10 mouse cellular contexts compared by ENCODE assay signal in genomic region chr15:6278606-6279468, GRCm38 (mm10). TPM values are rescaled to one million over a fixed set of nuclear protein-coding genes. Genes with fewer than 3 reads are reported as not detected.
DNase-seq lines count a peak whose midpoint lies in the region; ATAC-seq lines count a peak whose summit lies in the region.
"Had no signal": no experiment of that assay in that cellular context is flagged by ENCODE, and none has a peak within 500 bp of the region (broad histone marks: within the 10 kb centered on the region; RNA-seq: fewer than 3 reads in every experiment).

No protein-coding gene starts in this region.

- H3K27ac ChIP-seq in kidney, embryonic 14.5 days (ENCODE audit: low read depth, low read length) = no peak overlapping the region
- H3K27ac ChIP-seq in embryonic facial prominence, embryonic 13.5 days = peak overlapping the region; percentile 55
- H3K27ac ChIP-seq in heart, embryonic 16.5 days (ENCODE audit: low read length) = peak overlapping the region; percentile 23
- peak overlapping the region; percentile 60 for H3K27ac ChIP-seq in macrophage
- no peak overlapping the region for H3K27ac ChIP-seq in forebrain, embryonic 13.5 days

- H3K36me3 ChIP-seq in kidney, embryonic 14.5 days (ENCODE audit: control insufficient read depth, insufficient read depth, low read length) = no peaks in the 10 kb centered on the region
- H3K36me3 ChIP-seq in embryonic facial prominence, embryonic 13.5 days = no peaks in the 10 kb centered on the region
- no peaks in the 10 kb centered on the region for H3K36me3 ChIP-seq in heart, embryonic 16.5 days (ENCODE audit: control insufficient read depth, insufficient read depth)
- no peaks in the 10 kb centered on the region for H3K36me3 ChIP-seq in macrophage (ENCODE audit: inconsistent target)
- no peaks in the 10 kb centered on the region for H3K36me3 ChIP-seq in forebrain, embryonic 13.5 days (ENCODE audit: poor library complexity, severe bottlenecking)

- no peaks in the 10 kb centered on the region for H3K27me3 ChIP-seq in kidney, embryonic 14.5 days (ENCODE audit: control insufficient read depth, insufficient read depth, low read length)
- H3K27me3 ChIP-seq in embryonic facial prominence, embryonic 13.5 days = no peaks in the 10 kb centered on the region
- no peaks in the 10 kb centered on the region for H3K27me3 ChIP-seq in heart, embryonic 16.5 days (ENCODE audit: control insufficient read depth, insufficient read depth, low read length)
- H3K27me3 ChIP-seq in forebrain, embryonic 13.5 days = no peaks in the 10 kb centered on the region

- no peak overlapping the region for H3K4me3 ChIP-seq in kidney, embryonic 14.5 days (ENCODE audit: low read length)
- no peak overlapping the region for H3K4me3 ChIP-seq in embryonic facial prominence, embryonic 13.5 days
- no peak overlapping the region for H3K4me3 ChIP-seq in heart, embryonic 16.5 days (ENCODE audit: low read length)
- no peak overlapping the region for H3K4me3 ChIP-seq in macrophage (ENCODE audit: inconsistent target)
- no peak overlapping the region for H3K4me3 ChIP-seq in forebrain, embryonic 13.5 days

- H3K9ac ChIP-seq in kidney, embryonic 14.5 days (ENCODE audit: low read depth, low read length) = no peak overlapping the region
- no peak overlapping the region for H3K9ac ChIP-seq in embryonic facial prominence, embryonic 13.5 days
- H3K9ac ChIP-seq in heart, embryonic 16.5 days (ENCODE audit: low read length) = no peak overlapping the region
- H3K9ac ChIP-seq in forebrain, embryonic 13.5 days = no peak overlapping the region
- H3K9ac ChIP-seq: forebrain, postnatal 0 days had no signal

- 46% methylated on average over 11 of the region's 11 CpGs for WGBS in kidney, embryonic 14.5 days
- WGBS in embryonic facial prominence, embryonic 13.5 days = 56% methylated on average over 11 of the region's 11 CpGs
- 43% methylated on average over 11 of the region's 11 CpGs for whole genome bisulfite sequencing in heart, embryonic 16.5 days
- 70% methylated on average over 7 of the region's 11 CpGs for WGBS in macrophage (ENCODE audit: missing documents)
- WGBS in forebrain, embryonic 13.5 days = 77% methylated on average over 11 of the region's 11 CpGs

- DNase-seq in kidney, postnatal 25 days = no peak
- no peak for DNase-seq in layer of hippocampus, adult 11-12 months (ENCODE audit: low spot score)
- no peak for DNase-seq in adrenal gland, postnatal 10 days
- DNase-seq: forebrain, postnatal 0 days; thymus, adult 18-20 months had no signal

- H3K4me2 ChIP-seq in kidney, embryonic 14.5 days (replicated peaks; ENCODE audit: low read depth, low read length) = no peak overlapping the region
- no peak overlapping the region for H3K4me2 ChIP-seq in embryonic facial prominence, embryonic 13.5 days
- H3K4me2 ChIP-seq in heart, embryonic 16.5 days (ENCODE audit: low read depth, low read length) = no peak overlapping the region
- H3K4me2 ChIP-seq in forebrain, embryonic 13.5 days = no peak overlapping the region

- no peaks in the 10 kb centered on the region for H3K79me2 ChIP-seq in macrophage (ENCODE audit: inconsistent target)

- peak; percentile 24; the same call in 1 of the 2 replicates for ATAC-seq in kidney, embryonic 14.5 days (ENCODE audit: low FRiP score, low TSS enrichment)
- ATAC-seq in embryonic facial prominence, embryonic 13.5 days (ENCODE audit: insufficient number of reproducible peaks, insufficient read depth, low FRiP score, low TSS enrichment, low read depth) = no peak
- ATAC-seq in heart, embryonic 16.5 days (replicated peaks; ENCODE audit: extremely low read depth, insufficient read depth, low FRiP score) = 0 out of 2 replicates have a peak, but pooled peaks have one; percentile 28
- ATAC-seq in forebrain, embryonic 13.5 days = no peak
- ATAC-seq: forebrain, postnatal 0 days had no signal

- H3K4me1 ChIP-seq in kidney, embryonic 14.5 days (ENCODE audit: control insufficient read depth, insufficient read depth, low read length) = peaks cover 9% of the 10 kb centered on the region; the same call in 1 of the 2 replicates
- H3K4me1 ChIP-seq in embryonic facial prominence, embryonic 13.5 days = peaks cover 27% of the 10 kb centered on the region
- H3K4me1 ChIP-seq in heart, embryonic 16.5 days (ENCODE audit: control insufficient read depth, insufficient read depth, low read length) = no peaks in the 10 kb centered on the region
- H3K4me1 ChIP-seq in forebrain, embryonic 13.5 days = no peaks in the 10 kb centered on the region

- no peaks in the 10 kb centered on the region for H3K9me3 ChIP-seq in kidney, embryonic 14.5 days (ENCODE audit: control insufficient read depth, low read length)
- H3K9me3 ChIP-seq in embryonic facial prominence, embryonic 13.5 days = no peaks in the 10 kb centered on the region
- no peaks in the 10 kb centered on the region for H3K9me3 ChIP-seq in heart, embryonic 16.5 days (replicated peaks; ENCODE audit: control insufficient read depth, low read length)
- H3K9me3 ChIP-seq in forebrain, embryonic 13.5 days (replicated peaks) = no peaks in the 10 kb centered on the region

RNA-seq across cellular contexts. Expression of gene Dab2, which starts 20.8 kb away (rescaled TPM):
- 35.0 and 64.2 TPM in 2 replicates for polyA plus RNA-seq in kidney, embryonic 14.5 days (2014; fragmentation: Nextera tagmentation; extraction: Ambion mirVana)
- 72.6 and 81.8 TPM in 2 replicates for polyA plus RNA-seq in embryonic facial prominence, embryonic 13.5 days (2015; fragmentation: Nextera tagmentation; extraction: Ambion mirVana)
- polyA plus RNA-seq in heart, embryonic 16.5 days (2015; fragmentation: Nextera tagmentation; extraction: Ambion mirVana) = 21.3 and 27.3 TPM in 2 replicates
- total RNA-seq in macrophage (2018; cell fraction: chromatin; rRNA removed) = 1,000 to 10,000 TPM in 14 of 26 experiments, 100 to 1,000 TPM in 12; 285 to 3,101 (median 1,062) TPM
- 100 to 1,000 TPM; 111 to 442 (median 285) TPM for total RNA-seq in macrophage (2018; cell fraction: cytosol; rRNA removed)
- total RNA-seq in macrophage (2018; cell fraction: nucleus; rRNA removed) = 1,000 to 10,000 TPM in 10 of 26 experiments, 100 to 1,000 TPM in 16; 193 to 2,686 (median 693) TPM
- 220 to 1,182 TPM (median 506 TPM) in 3 replicates for polyA plus RNA-seq in macrophage (2018)
- 100 to 1,000 TPM; 305 to 358 TPM for total RNA-seq in adrenal gland, postnatal 10 days (2021)
- polyA plus RNA-seq in forebrain, embryonic 13.5 days (2015; fragmentation: Nextera tagmentation; extraction: Ambion mirVana) = 8.2 and 10.6 TPM in 2 replicates

Comparison
In these comparisons a context has a peak if more than half of its experiments do, and no peak if none do; other contexts are left out.
1. ATAC-seq: peak in kidney, embryonic 14.5 days (single experiment) and heart, embryonic 16.5 days (single experiment); none in embryonic facial prominence, embryonic 13.5 days (single experiment) and forebrain, embryonic 13.5 days (single experiment).
2. H3K27ac ChIP-seq: peak in embryonic facial prominence, embryonic 13.5 days (single experiment), heart, embryonic 16.5 days (single experiment) and macrophage (single experiment); none in kidney, embryonic 14.5 days (single experiment) and forebrain, embryonic 13.5 days (single experiment).